Mouse (Mus musculus) kidney, adult 2 months (tissue): ENCODE measurements around the gene Limk2. TPM values are rescaled to one million over a fixed set of nuclear protein-coding genes. Genes with fewer than 3 reads are reported as not detected.

Source experiments
- DNase-seq: peaks from one replicate; pipeline ENCODE4 v3.0.0; 2021
- H3K27ac ChIP-seq: fragments of 200-500 bp; 2 replicates; pipeline ENCODE4 v1.5.1; 2012; ENCODE audit warnings: low read depth, low read length, control low read depth, inconsistent platforms; ENCODE audit not compliant: insufficient read depth
- H3K27me3 ChIP-seq: fragments of 200-500 bp; replicated peaks from 2 replicates; pipeline ENCODE4 v1.6.1; 2012; ENCODE audit warnings: mild to moderate bottlenecking, moderate library complexity, low read length, inconsistent platforms; ENCODE audit not compliant: control insufficient read depth, insufficient read depth
- H3K36me3 ChIP-seq: fragments of 200-500 bp; 2 replicates; pipeline ENCODE4 v1.6.1; 2012; ENCODE audit warnings: mild to moderate bottlenecking, moderate library complexity, low read length, inconsistent platforms; ENCODE audit not compliant: control insufficient read depth, insufficient read depth
- H3K4me1 ChIP-seq: fragments of 200-500 bp; 2 replicates; pipeline ENCODE4 v1.6.1; 2011; ENCODE audit warnings: low read length; ENCODE audit not compliant: control insufficient read depth, insufficient read depth
- H3K4me3 ChIP-seq: fragments of 200-500 bp; 2 replicates; pipeline ENCODE4 v1.5.1; 2011; ENCODE audit warnings: mild to moderate bottlenecking, low read depth, low read length, control low read depth; ENCODE audit not compliant: insufficient read depth
- CTCF ChIP-seq: fragments of 200-500 bp; conservative IDR thresholded peaks from 2 replicates; pipeline ENCODE4 v1.5.1; 2011; ENCODE audit warnings: low read depth, mild to moderate bottlenecking, control low read depth, low read length, moderate library complexity, mixed read lengths; ENCODE audit not compliant: insufficient read depth, insufficient read length
- POLR2A ChIP-seq: fragments of 200-500 bp; IDR thresholded peaks from one replicate; pipeline ENCODE4 v1.6.1; 2011; ENCODE audit warnings: low read depth, low read length, control low read depth
- WGBS: fragments of 180-500 bp; shearing (Covaris S2); methylation state at CpG from one replicate; pipeline ENCODE4 v1.1.7; 2018; 5-methylcytosine and 5-hydroxymethylcytosine counted together
- polyA plus RNA-seq: library from polyadenylated mRNA; depleted of rRNA; stranded (reverse); fragments of >200 nt; gene quantifications from 2 replicates; pipeline ENCODE4 v1.2.3, GENCODE M21; 2012

Gene Limk2
- polyA plus RNA-seq, 1 experiment = 48.7 TPM

- Histone ChIP-seq H3K36me3 (peaks cover 4% of the 10 kb centered on the region), H3K27me3 (no peaks in the 10 kb centered on the region), H3K4me1 (no peaks in the 10 kb centered on the region), H3K27ac (no peak overlapping the region), H3K4me3 (no peak overlapping the region)
- no peak for DNase-seq
- 84% methylated on average over 4 of the region's 4 CpGs for WGBS
- TF ChIP-seq CTCF = no peak
- no peak for TF ChIP-seq POLR2A
Measured at GRCm38 (mm10) chr11:3309884-3310283, 99.1 kb downstream of the Limk2 start.

- 88% methylated on average over 3 of the region's 3 CpGs for WGBS
- Histone ChIP-seq H3K27ac (no peak overlapping the region), H3K27me3 (no peaks in the 10 kb centered on the region), H3K4me3 (no peak overlapping the region), H3K4me1 (peaks cover 3% of the 10 kb centered on the region; the same call in 1 of the 2 replicates), H3K36me3 (peaks cover 4% of the 10 kb centered on the region)
- TF ChIP-seq CTCF = no peak
- TF ChIP-seq POLR2A = no peak
- no peak for DNase-seq
Measured at GRCm38 (mm10) chr11:3307875-3308274, 101.1 kb downstream of the Limk2 start.

DNA sequence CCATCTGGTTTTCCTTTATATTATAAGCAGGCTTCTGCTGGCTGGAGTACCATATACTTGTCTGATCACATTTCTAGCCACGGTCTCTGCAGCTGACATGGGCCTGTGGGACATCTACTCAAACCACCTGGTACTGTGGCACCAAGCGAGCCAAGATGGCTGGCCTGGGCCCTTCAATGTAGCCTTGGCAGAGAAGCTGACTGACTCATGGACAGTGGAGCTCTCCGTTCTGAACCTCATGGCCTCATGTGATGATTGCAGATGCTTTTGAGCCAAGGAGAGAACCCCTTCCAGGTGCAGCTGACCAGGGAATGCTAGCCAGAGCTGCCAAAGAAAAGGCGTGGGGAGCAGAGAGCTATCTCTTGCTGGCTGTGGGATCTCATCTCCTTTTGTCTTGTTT lies 103.2 kb downstream of the Limk2 start:
- no peak for DNase-seq
- H3K27ac ChIP-seq = no peak overlapping the region
- TF ChIP-seq POLR2A (no peak), CTCF (no peak)
- H3K4me1 ChIP-seq = peaks cover 10% of the 10 kb centered on the region; the same call in 1 of the 2 replicates
- H3K27me3 ChIP-seq = no peaks in the 10 kb centered on the region
- no peak overlapping the region for H3K4me3 ChIP-seq
- H3K36me3 ChIP-seq = peaks cover 4% of the 10 kb centered on the region
- WGBS = 91% methylated on average over 4 of the region's 4 CpGs

- H3K27me3 ChIP-seq = no peaks in the 10 kb centered on the region
- H3K36me3 ChIP-seq = no peaks in the 10 kb centered on the region; the same call in 1 of the 2 replicates
Measured at GRCm38 (mm10) chr11:3302792-3303191, 106.2 kb downstream of the Limk2 start.

DNA sequence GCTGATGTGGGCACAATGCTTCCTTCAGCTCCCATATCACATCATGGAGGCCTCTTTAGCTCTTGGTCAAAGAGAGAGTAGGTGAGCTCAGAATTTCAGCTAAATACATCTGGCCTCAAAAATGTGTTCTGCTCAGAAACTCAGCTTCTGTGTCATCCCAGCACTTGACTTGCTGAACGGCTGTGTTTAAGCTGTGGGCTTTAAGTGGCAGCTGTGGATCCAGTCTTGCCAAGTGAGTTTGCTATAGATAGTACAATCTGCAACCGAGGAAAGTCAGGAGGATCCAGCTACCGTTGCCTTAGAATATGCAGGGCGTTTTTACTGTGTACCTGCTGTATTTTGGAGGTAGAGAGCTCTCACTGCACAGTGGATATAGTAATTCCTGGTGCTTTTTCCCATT lies 106.6 kb downstream of the Limk2 start:
- Histone ChIP-seq H3K27ac (no peak overlapping the region), H3K4me3 (no peak overlapping the region), H3K27me3 (no peaks in the 10 kb centered on the region), H3K4me1 (peaks cover 10% of the 10 kb centered on the region; the same call in 1 of the 2 replicates), H3K36me3 (no peaks in the 10 kb centered on the region; the same call in 1 of the 2 replicates)
- 77% methylated on average over 4 of the region's 4 CpGs for WGBS
- no peak for DNase-seq
- TF ChIP-seq POLR2A (no peak), CTCF (no peak)

More at GRCm38 (mm10) chr11:3302792-3303191, 106.2 kb downstream of the Limk2 start:
- Histone ChIP-seq H3K4me3 (no peak overlapping the region), H3K27ac (peak overlapping the region; percentile 30; the same call in 1 of the 2 replicates), H3K4me1 (peaks cover 10% of the 10 kb centered on the region; the same call in 1 of the 2 replicates)
- TF ChIP-seq CTCF (no peak), POLR2A (no peak)
- WGBS = 34% methylated on average over 4 of the region's 4 CpGs
- peak; percentile 78 for DNase-seq

DNA sequence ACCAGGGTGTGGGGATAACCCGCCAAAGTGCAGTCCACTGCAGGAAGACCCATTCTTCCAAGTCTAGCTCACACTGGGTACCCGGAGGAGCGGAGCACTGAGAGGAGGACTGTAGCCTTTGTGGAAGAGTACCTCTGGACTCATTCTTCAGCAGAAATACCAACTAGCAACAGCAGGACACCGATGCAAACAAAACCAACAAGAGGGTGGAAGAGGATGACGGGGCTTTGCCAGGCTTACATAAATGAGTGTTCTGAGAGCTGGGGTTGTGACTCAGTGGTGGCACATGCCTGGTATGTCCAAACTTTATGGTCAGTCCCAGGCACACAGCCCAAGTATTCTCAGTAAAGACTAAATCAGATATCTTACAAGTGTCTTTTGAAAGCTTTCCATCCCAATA lies 107.9 kb downstream of the Limk2 start:
- no peaks in the 10 kb centered on the region; the same call in 1 of the 2 replicates for H3K36me3 ChIP-seq
- DNase-seq = no peak
- TF ChIP-seq CTCF (no peak), POLR2A (no peak)
- H3K4me3 ChIP-seq = no peak overlapping the region
- 92% methylated on average over 5 of the region's 5 CpGs for WGBS
- H3K4me1 ChIP-seq = peaks cover 10% of the 10 kb centered on the region; the same call in 1 of the 2 replicates
- H3K27me3 ChIP-seq = no peaks in the 10 kb centered on the region
- no peak overlapping the region for H3K27ac ChIP-seq

DNA sequence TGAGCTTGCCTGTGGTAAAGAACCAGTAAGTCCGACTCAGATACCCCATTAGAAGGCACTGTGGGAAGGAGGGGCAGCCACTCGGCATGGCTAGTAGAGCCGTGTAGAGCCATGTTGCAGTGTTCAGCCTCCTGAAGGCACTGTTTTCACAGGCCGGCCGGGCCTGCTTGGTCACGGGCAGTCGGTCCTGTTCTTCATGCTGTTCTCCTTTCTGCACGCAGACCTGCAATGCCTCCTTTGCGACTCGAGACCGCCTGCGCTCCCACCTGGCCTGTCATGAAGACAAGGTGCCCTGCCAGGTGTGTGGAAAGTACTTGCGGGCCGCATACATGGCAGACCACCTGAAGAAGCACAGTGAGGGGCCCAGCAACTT lies 110.2 kb downstream of the Limk2 start:
- no peak for TF ChIP-seq CTCF
- no peak overlapping the region for H3K27ac ChIP-seq
- no peak for DNase-seq
- no peaks in the 10 kb centered on the region for H3K27me3 ChIP-seq
- no peak overlapping the region for H3K4me3 ChIP-seq
- H3K4me1 ChIP-seq = peaks cover 10% of the 10 kb centered on the region; the same call in 1 of the 2 replicates
- 81% methylated on average over 14 of the region's 14 CpGs for WGBS
- peaks cover 3% of the 10 kb centered on the region; the same call in 1 of the 2 replicates for H3K36me3 ChIP-seq
